Mouse (Mus musculus) heart, adult 2 months (tissue): ENCODE measurements at regions not wholly inside any gene's neighbourhood (a gene's known extent, or its start where the extent isn't known, plus 50 kb on each side); places are given as distances from the start of the nearest gene placed in this dataset.

ENCODE experiments used
- CTCF ChIP-seq: fragments of 200-600 bp; IDR thresholded peaks from 2 replicates; pipeline ENCODE4 v1.8.1; 2022; ENCODE audit warnings: antibody characterized with exemption, mild to moderate bottlenecking, moderate library complexity
- EP300 ChIP-seq: fragments of 200-500 bp; IDR thresholded peaks from 2 replicates; pipeline ENCODE4 v1.6.1; 2011; ENCODE audit warnings: low read depth, low read length, control low read depth; ENCODE audit not compliant: insufficient read depth
- POLR2A ChIP-seq: fragments of 200-500 bp; IDR thresholded peaks from 2 replicates; pipeline ENCODE4 v1.6.1; 2011; ENCODE audit warnings: mild to moderate bottlenecking, low read depth, low read length, control low read depth; ENCODE audit not compliant: insufficient read depth

DNA sequence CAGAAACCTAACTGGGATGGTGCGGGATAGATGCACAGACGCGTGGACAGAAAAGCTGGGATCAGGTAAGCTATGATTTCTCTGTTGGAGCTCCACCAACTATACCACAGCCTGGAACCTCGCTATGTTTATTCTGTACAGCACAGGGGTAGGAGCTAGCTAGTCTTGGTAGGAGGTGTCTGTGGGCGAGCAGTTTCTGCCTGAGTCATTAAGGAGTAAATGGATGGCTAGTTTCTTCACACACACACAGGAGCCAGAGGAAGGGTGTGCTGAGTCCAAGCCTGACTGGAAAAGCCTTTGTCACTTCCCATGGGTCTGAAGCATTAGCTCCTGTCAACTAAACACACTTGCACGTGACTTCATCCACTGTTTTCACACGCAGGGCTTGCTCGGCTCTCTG lies 53.1 kb upstream of the Ubl3 start:
- no peak for TF ChIP-seq POLR2A
- no peak for TF ChIP-seq CTCF
- no peak for TF ChIP-seq EP300
